Mouse (Mus musculus): ENCODE measurements around the gene Lrrc1.
"Not testable (repeated sequence)": the region's sequence is repeated elsewhere in the genome, so short reads cannot be mapped to it uniquely, and the experiment has no call there.

Lrrc1 gene

DNA sequence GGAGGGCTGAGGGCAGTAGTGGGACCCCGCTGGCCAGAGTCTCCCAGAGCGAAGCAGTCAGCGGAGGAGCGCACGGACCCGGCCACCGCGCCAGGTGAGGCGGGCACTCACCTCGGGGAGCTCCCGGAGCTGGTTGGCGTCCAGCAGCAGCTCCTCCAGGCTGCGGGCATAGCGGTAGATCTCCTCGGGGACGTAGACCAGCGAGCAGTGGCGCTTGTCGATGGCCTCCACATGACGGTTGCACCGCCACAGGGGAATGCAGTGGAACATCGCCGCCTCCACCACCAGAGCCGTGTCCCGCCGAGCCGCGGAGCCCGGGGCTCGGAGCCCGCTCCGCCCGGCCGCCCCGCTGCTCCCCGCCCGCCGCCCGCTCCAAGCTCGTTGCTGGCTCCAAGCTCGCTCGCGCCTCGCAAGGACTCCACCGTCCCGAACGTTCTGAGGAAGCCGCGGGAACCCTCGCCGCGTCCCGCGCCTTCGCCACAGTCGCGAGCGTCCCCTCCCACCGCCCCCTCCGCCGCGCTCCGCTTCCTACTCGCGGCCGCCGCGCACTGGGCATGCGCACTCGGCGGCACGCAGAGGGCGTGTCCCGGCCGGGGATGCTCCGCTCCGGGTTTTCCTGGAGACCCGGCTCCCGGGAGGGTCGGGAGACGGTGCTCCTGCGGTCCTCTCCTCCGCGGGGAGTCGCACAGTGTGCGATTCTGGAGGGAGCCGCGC lies at the start of gene Lrrc1:
TSS of gene Lrrc1 (minus strand) at position 517 of the 714 bp plus-strand sequence.
- in situ Hi-C loops (cut with MboI; ENCODE audit: low sequenced_read_pairs): no loop called here

DNA sequence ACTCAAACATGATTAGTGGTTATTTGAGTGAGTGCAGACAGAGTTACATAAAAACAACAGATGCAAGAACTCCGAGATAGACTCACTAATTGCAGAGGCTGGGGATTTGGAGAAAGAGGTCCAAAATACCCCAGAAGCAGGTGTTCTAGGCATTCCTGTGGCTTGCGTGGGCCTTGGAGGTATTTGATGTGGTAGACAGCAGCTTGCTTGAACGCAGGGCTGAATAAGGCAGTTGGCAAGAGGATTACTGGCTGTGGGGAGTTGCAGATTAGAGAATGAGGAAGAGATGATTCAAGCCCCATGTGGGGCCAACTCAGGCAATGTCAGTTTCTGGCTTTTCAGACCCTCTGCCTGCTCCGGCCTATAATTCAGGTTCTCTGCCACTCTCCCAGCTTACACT lies 47.8 kb upstream of the Lrrc1 start:
- in situ Hi-C loops (cut with MboI; ENCODE audit: low sequenced_read_pairs): no loop called here

DNA sequence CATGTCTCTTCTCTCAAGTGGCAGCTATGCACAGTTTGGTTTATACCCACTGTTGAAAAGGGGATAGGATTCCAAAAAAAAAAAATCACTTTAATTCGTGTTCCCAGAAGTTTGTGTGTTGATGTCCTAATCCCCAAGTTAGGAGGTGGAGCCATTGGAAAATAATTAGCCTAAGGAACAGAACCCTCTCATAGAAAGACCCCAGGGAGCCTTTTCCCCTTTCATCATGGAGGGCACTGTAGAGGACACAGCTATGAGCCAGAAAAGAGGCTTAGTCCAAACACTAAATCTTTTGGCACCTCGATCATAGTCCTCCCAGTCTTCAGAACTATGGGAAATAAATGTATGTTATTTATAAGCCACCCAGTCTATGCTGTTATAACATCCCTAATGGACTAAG lies 44.8 kb upstream of the Lrrc1 start:
- in situ Hi-C loops (cut with MboI; ENCODE audit: low sequenced_read_pairs): no loop called here

DNA sequence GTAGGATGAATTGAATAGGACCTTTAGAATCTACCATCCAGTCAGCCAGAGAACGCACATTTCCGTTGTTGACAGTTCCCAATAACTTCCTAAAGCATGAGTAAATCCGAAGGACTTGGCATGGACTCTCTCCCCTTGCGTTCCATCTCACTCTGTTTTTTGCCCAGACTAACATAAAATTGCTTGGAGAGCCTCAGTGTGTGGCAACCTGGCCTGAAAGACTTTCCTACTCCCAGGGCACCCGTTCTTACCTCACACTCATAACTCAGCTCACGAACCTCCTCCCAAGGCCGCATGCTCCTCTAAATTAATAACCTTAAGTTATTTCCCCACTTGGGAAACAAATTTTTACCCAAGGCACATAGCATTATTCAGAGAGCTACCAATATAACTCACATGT lies 42.9 kb upstream of the Lrrc1 start:
- in situ Hi-C loops (cut with MboI; ENCODE audit: low sequenced_read_pairs): no loop called here

GRCm38 (mm10) chr9:77586806-77587591 lies 42.3 kb upstream of the Lrrc1 start:
- in situ Hi-C loops (cut with MboI; ENCODE audit: low sequenced_read_pairs): no loop called here

GRCm38 (mm10) chr9:77584746-77585145 lies 40.1 kb upstream of the Lrrc1 start:
- in situ Hi-C loops (cut with MboI; ENCODE audit: low sequenced_read_pairs): no loop called here

- in situ Hi-C loops (cut with MboI; ENCODE audit: low sequenced_read_pairs): no loop called here
Measured at GRCm38 (mm10) chr9:77583302-77583701, 38.6 kb upstream of the Lrrc1 start.

- in situ Hi-C loops (cut with MboI; ENCODE audit: low sequenced_read_pairs): no loop called here
Measured at GRCm38 (mm10) chr9:77579827-77580226, 35.2 kb upstream of the Lrrc1 start.

GRCm38 (mm10) chr9:77577931-77578330 lies 33.3 kb upstream of the Lrrc1 start:
- in situ Hi-C loops (cut with MboI; ENCODE audit: low sequenced_read_pairs): no loop called here

- in situ Hi-C loops (cut with MboI; ENCODE audit: low sequenced_read_pairs): no loop called here
Measured at GRCm38 (mm10) chr9:77577409-77577808, 32.7 kb upstream of the Lrrc1 start.

GRCm38 (mm10) chr9:77576320-77576719 lies 31.6 kb upstream of the Lrrc1 start:
- in situ Hi-C loops (cut with MboI; ENCODE audit: low sequenced_read_pairs): no loop called here

GRCm38 (mm10) chr9:77574996-77575395 lies 30.3 kb upstream of the Lrrc1 start:
- in situ Hi-C loops (cut with MboI; ENCODE audit: low sequenced_read_pairs): not testable (repeated sequence)

DNA sequence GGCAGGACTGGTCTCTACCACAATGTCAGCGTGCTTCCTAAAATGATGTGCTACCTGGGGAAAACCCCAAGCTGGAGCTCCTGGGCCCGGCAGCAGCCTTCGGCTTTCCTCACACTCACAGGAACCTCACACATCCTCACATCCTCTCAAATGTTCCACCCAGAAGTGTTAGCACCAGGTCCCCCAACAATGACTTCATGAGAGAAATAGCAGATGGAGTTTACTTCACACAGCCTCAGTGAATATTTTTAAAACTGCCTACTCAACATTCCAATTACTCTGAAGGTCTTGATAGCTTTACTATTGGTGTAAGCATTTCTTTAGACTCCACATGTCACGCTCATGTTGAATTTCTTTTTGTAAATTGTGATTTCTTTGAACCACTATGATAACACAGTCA lies 27.2 kb upstream of the Lrrc1 start:
- in situ Hi-C loops (cut with MboI; ENCODE audit: low sequenced_read_pairs): no loop called here

- in situ Hi-C loops (cut with MboI; ENCODE audit: low sequenced_read_pairs): no loop called here
Measured at GRCm38 (mm10) chr9:77568789-77569506, 24.3 kb upstream of the Lrrc1 start.

- in situ Hi-C loops (cut with MboI; ENCODE audit: low sequenced_read_pairs): no loop called here
Measured at GRCm38 (mm10) chr9:77561827-77562226, 17.2 kb upstream of the Lrrc1 start.

DNA sequence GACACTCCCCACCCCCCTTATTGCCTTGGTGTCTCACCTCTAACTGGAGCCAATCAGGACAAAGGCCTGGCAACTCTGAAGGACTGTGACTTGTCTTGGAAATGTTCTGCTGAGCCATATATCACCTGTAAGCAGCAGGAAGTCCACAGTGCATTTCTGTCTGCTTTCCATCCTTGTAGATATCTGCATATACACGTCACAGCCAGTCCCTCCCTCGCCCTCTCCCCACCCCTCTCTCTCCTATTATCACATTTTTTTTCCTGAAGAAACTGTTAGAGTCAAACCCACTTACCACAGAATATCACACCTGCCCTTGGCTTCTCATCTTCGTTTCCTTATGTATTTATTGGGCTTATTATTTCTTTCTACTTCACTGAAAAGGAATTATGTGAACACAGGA lies 13.3 kb upstream of the Lrrc1 start:
- in situ Hi-C loops (cut with MboI; ENCODE audit: low sequenced_read_pairs): no loop called here

DNA sequence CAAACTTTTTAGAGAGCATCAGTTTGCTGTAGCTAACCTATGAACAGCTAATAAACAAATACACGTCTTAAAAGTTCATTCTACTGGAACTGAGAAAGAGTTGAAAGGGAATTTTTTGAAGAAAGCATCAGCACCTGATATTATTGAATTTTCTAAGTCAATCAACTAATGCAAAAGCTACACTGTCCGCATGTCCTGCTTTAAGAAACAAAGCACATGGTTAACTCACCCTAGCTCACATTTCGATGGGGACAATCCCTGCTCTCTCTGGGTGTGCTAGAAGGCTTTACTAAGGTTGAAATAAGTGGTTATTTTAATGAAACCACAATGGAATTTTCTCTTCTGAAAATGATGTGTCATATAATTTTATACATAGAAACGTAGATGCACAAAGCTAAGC lies 12.5 kb upstream of the Lrrc1 start:
- in situ Hi-C loops (cut with MboI; ENCODE audit: low sequenced_read_pairs): no loop called here

DNA sequence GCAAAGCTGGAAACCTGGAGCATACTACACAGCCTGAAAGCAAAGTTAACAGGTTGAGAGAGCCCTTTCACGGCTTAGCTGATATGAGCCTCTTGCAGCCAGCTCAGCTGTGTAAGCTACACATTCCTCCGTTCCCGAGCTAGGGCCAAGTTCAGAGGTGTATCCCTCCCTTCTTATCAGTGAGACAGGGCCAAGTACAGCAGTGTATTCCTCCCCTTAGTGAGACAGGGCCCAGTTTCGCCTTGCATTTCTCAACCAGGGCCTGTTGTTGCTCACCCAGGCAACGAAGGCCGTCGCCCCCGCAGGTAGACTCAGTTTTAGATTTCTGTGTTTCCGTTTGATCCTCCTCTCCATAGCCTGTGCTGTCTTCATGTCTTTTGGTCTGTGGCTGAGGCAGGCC lies 11.8 kb upstream of the Lrrc1 start:
- in situ Hi-C loops (cut with MboI; ENCODE audit: low sequenced_read_pairs): no loop called here

GRCm38 (mm10) chr9:77553465-77553864 lies 8.8 kb upstream of the Lrrc1 start:
- in situ Hi-C loops (cut with MboI; ENCODE audit: low sequenced_read_pairs): no loop called here

DNA sequence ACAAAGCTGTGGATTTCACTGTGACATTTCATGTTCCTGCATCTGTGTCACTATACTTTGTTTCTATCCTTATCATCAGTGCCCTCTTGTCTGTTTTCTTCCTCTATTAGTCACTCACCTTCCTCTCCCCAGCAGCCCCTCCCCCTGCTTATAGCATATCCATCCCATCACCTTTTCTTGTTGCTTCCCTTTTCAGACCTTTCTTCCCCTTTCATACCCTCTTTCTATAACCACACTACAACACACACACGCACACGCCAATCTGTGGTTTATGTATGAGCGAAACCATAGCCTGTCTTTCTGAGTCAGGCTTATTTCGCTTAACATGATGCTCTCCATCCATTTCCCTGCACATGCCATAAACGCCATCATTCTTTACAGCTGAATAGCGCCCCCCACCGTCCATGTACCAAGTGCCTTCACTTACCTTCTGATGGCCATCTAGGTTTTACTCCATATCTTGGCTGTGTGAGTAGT lies 6.4 kb upstream of the Lrrc1 start:
- in situ Hi-C loops (cut with MboI; ENCODE audit: low sequenced_read_pairs): no loop called here

- in situ Hi-C loops (cut with MboI; ENCODE audit: low sequenced_read_pairs): no loop called here
Measured at GRCm38 (mm10) chr9:77546010-77546409, 1.3 kb upstream of the Lrrc1 start.

DNA sequence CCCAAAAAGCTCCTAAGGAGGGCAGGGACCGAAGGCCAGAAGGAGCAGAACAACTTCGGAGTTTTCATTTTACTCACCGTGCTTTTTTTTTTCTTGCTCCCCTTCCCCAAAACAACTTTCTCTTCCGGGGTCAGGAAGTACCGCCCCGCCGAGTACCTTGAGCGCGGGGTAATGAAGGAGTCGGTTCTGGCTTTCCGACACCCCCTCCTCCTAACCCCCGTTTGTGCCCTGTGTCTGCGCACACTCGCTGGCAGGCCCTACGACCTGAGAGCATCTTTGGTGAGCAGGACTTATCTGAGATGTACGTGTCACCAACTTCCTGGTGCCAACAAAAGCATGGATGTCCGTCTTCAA lies 375 bp upstream of the Lrrc1 start:
- in situ Hi-C loops (cut with MboI; ENCODE audit: low sequenced_read_pairs): no loop called here

Measured in CH12F3 (cell line).